Mouse (Mus musculus): ENCODE data around the gene Sec61a1.

The Sec61a1 gene

GRCm38 (mm10) chr6:88518404-88519263 is at the start of gene Sec61a1:
TSS of gene Sec61a1 (minus strand) at chr6:88518905.
- peak; percentile 93 for DNase-seq

GRCm38 (mm10) chr6:88566676-88567075 is 48.0 kb upstream of the Sec61a1 start:
- DNase-seq: no peak

- peak; percentile 19 for DNase-seq
Observed at GRCm38 (mm10) chr6:88565033-88565432, 46.3 kb upstream of the Sec61a1 start.

- DNase-seq: no peak
Observed at GRCm38 (mm10) chr6:88560156-88560555, 41.5 kb upstream of the Sec61a1 start.

GRCm38 (mm10) chr6:88559688-88560087 is 41.0 kb upstream of the Sec61a1 start:
- DNase-seq: no peak

- no peak for DNase-seq
Observed at GRCm38 (mm10) chr6:88558076-88558475, 39.4 kb upstream of the Sec61a1 start.

- no peak for DNase-seq
Observed at GRCm38 (mm10) chr6:88557548-88557947, 38.8 kb upstream of the Sec61a1 start.

- no peak for DNase-seq
Observed at GRCm38 (mm10) chr6:88549916-88550315, 31.2 kb upstream of the Sec61a1 start.

- peak; percentile 64 for DNase-seq
Observed at GRCm38 (mm10) chr6:88549137-88549814, 30.6 kb upstream of the Sec61a1 start.

GRCm38 (mm10) chr6:88548405-88549049 is 29.8 kb upstream of the Sec61a1 start:
- no peak for DNase-seq

GRCm38 (mm10) chr6:88545397-88545790 is 26.7 kb upstream of the Sec61a1 start:
- no peak for DNase-seq

GRCm38 (mm10) chr6:88544644-88545396 is 26.1 kb upstream of the Sec61a1 start:
- no peak for DNase-seq

- no peak for DNase-seq
Observed at GRCm38 (mm10) chr6:88544241-88544640, 25.5 kb upstream of the Sec61a1 start.

GRCm38 (mm10) chr6:88540093-88540755 is 21.5 kb upstream of the Sec61a1 start:
- no peak for DNase-seq

GRCm38 (mm10) chr6:88530306-88530705 is 11.6 kb upstream of the Sec61a1 start:
- DNase-seq: no peak

GRCm38 (mm10) chr6:88524056-88524455 is 5.4 kb upstream of the Sec61a1 start:
- DNase-seq: no peak

GRCm38 (mm10) chr6:88523451-88523850 is 4.7 kb upstream of the Sec61a1 start:
- DNase-seq: no peak

GRCm38 (mm10) chr6:88523043-88523442 is 4.3 kb upstream of the Sec61a1 start:
- DNase-seq: no peak

- DNase-seq: no peak
Observed at GRCm38 (mm10) chr6:88522606-88523005, 3.9 kb upstream of the Sec61a1 start.

- no peak for DNase-seq
Observed at GRCm38 (mm10) chr6:88521821-88522220, 3.1 kb upstream of the Sec61a1 start.

GRCm38 (mm10) chr6:88517701-88518403 is 853 bp downstream of the Sec61a1 start:
- DNase-seq: no peak

GRCm38 (mm10) chr6:88516667-88517066 is 2.0 kb downstream of the Sec61a1 start:
- no peak for DNase-seq
